Mouse (Mus musculus): Measurements from ENCODE around the gene Atxn10.

Gene Atxn10

DNA sequence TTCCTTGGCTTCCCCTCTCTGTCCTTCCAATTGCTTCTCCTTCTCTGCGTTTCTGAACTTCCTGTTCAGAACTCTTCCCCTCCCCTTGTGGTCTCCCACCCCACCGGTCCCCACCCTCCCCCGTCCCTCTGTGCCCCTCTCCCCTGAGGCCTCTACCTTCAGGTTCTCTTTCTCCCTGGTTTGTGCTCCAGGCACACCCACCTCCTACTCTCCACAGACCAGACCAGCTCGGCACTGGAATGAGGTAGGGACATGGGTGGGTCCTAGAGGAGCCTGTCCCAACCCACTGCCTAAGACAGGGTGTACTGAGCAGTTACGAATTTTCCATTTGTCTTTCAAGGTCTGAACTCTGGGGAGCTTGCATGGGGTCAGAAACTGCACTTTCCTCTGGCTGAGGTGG lies 143.9 kb downstream of the Atxn10 start:
- DNase-seq: no peak

DNA sequence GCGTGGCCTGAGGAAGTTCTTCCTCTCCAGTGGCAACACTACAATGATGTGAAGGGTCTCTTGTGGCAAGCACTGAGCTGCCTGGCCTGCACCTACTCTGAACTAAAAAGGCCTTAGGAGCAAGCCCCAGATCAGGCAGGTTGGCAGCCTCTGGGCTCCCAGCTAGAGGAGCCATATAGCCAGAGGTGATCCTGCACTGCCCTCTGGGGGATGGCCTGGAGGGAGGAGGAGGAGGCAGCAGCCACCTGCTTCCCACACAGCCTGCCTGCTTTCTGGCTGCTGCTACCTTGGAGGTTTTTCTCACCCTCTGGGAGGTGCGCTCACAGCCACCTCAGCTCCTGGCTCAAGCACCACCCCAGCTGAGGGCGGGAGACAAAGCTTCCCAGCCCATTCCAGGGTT lies 144.6 kb downstream of the Atxn10 start:
- DNase-seq: peak; percentile 61 to 69

DNA sequence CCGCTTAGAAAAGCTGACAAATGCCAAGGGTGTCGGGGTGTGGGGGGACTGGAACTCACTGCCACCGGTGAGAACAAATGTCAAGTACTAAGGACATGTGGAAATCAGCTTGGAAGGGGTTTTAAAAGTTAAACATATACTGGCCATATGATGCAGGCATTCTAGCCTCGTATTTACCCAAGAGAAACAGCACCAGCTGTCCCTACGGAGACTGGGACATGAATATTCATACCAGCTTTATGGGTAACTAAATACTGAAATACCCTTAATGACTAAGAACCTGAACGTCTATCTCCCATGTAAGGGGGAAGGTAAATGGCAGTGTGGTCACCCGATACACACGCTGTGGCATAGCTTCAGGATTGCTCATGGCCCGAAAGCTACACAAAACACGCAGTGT lies 152.9 kb downstream of the Atxn10 start:
- DNase-seq: no peak

DNA sequence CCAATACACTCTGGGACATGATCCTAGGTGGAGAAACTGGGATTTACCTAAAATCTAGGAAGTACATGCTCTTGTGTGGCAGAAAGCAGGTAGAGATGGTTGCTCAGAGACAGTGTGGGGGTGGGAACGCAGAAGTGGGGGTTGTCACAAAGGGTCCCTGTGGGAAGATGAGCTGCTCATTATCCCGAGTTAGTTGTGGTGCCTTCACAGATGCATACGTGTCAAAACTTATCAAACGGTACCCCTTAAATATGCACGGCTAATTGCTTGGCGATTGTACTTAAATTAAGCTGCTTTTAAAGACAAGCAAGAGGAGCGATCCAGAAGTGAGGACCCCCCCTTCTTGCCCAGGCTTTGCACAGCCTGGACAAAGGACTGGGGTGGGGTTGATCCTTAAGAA lies 153.7 kb downstream of the Atxn10 start:
- no peak for DNase-seq

DNA sequence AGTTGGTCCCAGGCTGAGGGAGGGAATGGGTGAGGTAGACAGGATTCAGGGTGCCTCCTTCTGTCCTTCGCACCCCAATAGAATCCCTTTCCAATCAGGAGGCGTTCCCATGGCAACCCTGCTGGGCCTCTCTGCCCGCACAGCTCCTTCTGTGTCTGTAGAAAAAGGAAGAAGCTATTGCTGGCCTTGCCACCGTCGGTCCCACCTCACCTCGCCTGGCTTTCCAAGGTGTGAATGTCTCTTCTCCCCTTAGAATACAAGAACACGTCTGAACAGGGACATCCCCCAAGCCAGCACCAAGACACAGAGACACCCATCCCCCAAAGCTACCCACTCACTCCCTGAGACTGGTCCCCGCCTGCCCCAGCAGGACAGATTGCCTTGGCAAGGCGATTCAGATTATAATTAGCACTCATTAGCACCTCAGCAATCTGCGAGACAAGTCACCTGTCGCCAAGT lies 158.1 kb downstream of the Atxn10 start:
- no peak for DNase-seq

DNA sequence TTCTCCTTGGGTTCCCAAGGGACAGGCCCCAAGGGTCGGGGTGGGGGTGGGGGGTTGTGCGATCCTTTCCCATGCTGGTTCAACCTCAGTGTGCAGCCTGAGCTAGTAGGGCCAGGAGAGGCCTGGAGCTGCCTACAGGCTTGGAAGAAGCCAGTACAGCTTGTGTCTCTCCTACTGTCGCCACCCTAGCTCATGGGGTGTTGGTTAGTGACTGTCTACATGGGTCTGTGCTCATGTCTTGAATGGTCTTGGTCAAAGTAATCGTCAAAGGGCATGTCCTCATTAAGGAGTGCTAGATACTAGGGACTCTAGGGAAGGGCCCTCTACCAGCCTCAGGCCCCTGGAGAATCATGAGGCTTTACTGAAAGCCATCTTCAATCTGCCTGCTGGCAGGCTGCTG lies 161.5 kb downstream of the Atxn10 start:
- no peak for DNase-seq

DNA sequence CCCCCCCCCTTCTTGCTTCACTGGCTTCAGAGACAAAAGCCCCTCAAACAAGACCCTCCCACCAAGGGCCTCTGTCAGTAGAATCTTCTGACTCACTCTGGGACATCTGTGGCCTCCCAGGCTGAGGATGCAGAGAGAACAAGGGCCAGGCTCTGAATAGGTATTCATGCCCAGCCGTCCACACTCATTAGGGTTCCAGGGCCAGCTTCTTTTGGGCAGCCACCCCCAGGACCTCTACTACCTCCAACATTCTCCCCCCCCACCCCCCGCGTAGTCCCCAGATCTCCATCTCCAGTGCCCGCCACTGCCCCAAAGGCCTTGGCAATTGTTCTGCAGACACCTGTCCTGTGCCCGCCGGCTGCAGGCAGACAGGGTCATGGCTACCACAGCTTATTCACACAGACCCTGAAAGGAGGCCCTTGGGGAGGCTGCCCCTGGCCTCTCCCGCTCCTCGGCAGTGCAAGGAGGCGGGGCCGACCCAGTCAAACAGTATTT lies 162.0 kb downstream of the Atxn10 start:
- peak in 1 of 2 experiments; percentile 10 for DNase-seq

DNA sequence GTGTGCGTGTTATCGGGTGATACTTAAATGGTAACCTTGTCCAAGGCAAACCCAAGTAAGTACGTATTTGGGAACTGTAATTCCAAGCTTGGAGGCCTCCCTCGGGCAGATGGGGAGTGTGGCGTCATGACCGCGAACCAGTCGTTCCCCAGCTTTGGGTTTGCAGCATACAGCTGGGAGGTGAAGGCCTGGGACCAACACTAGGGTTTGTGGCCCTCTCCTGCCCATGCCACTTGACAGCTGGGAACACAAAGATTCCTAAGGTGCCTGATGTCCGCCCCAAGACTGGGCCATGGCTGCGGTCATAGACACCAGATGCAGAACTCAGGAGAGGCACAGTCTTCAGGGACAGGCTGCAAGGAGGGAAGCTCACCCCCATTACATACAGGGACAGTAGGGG lies 164.2 kb downstream of the Atxn10 start:
- peak in 1 of 2 experiments; percentile 13 for DNase-seq

DNA sequence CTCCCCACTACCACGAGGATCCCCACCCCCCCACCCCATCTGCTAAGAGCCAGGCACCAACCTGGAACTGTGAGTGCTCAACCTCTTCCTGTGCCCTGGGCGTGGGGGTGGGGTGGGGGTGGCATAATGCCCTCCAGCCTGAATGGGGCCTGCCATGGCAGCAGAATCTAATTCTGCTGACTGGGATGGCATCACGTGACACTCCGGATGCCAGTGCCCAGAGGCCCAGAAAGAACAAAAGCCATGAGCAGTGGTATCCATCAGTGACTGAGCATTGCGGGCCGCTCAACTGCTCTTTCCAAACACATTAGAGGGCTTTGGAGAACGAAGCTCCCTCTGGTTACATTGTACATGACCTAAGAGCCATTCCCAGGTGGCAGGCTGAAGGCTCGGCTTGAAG lies 167.1 kb downstream of the Atxn10 start, which contains the start of gene 7530416G11Rik:
7530416G11Rik (minus strand) TSS at position 101 of the 400 bp plus-strand sequence.
- DNase-seq: no peak

DNA sequence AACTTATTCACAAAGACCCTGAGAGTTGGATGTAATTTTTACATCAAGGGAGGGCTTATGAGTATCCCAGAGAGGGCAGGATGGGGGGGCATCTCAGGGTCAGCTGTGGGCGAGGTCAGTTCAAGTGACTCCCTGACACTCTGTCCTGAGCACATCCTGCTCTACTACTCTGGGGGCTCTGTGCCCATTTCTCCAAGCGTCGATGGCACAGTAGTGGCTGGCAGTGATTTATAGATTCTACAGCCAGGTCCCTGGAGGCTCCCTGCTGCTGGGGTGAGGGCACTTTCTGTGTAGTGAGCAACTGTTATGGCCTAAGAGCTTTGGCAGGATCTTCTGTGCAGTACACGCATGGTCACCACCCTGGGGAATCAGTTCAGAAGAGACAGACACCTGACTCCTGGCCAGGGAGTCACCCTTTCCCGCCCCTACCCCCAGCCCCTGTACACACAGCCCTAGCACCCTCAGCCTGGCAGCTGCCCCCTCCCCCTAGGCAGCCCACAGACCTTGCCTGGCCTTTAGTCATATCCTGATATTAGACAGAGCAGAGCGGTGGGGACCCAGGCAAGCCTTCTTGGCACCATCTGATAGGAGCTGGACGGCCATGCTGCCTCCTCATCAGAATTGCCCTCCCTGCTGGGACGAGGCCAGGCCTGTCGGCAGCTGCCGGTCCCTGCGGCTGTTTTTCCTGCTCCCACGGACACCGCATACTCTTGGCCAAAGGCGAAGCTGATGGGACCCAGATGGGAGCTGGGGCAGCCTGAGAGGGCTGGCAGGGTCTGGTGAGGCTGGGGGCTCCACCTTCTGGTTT lies 169.3 kb downstream of the Atxn10 start:
- DNase-seq: peak; percentile 53 to 86

DNA sequence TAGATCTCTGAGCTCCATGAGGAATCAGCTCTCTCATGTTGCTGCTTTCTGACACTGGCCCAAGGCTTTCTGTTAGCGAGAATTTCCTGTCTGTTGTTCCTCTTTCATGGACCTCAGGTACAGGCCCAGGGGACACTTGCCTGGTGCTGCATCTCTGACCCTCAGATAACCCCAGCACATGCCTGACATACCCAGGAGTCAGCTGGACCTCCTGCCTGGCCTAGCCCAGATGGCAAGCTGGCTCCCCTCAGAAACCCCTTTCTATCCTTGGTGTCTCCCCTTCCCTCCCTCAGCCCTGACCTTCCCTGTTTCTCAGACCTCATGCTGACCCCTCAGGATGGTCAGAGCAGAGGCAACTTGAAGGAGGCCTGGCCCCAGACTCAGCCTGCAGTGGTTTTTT lies 170.6 kb downstream of the Atxn10 start:
- no peak for DNase-seq

DNA sequence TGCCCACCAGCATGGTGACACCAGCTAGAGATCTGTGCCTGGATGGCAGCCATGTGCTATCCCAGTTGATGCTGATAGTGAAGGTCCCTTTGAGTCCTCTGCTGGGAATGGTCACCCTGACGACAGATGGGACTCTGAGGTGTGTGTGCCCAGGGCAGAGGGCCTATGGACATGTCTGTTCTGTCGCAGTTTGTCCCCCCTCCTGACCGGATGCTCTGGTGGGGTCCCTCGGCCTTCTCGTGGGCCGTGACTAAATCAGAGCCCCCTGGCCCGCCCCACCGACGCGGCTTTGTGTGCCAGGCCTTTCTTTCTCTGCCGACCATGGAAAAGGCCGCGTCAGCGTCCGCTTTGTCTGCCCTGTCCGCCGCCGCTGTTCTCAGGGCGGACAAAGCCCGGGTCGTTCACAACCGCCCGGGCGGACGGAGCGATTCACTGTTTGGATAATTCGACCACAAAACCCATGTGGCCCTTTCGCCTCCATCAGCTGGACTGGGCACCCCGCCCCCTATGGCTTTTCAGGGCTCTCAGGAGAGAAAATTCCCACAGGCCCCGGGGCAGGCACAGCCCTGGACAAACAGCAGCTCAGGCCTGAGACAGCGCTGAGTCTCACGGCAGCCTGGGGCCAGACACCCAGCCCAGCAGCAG lies 171.4 kb downstream of the Atxn10 start:
- DNase-seq: no peak

All from lung, postnatal 4 days (tissue).